In the genomic region with DNA sequence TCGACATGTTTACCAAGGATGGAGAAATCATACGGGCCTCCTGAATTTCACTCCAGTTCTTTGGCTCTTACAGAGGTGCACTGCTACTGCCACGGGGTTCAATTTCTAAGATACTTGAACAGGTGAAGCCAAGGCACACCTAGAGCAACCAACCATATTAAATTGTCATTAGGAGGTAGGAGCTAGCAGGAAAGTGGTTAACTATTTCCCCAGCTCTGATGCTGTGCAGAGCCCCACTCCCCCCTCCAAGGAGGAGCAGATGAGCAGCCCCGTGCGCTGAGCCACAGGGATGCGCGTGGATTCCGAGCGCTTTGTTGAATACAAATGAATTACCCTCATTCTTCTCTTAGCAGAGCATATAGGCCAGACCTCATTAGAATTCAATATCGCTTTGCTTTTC, we compare ENCODE assay signal across 12 mouse cellular contexts.
DNase-seq lines count a peak whose midpoint lies in the region; ATAC-seq and TF ChIP-seq lines count a peak whose summit lies in the region.
"Had no signal": no experiment of that assay in that cellular context is flagged by ENCODE, and none has a peak within 500 bp of the region (broad histone marks: within the 10 kb centered on the region; RNA-seq: fewer than 3 reads in every experiment).

No protein-coding gene starts in this region.

- TF ChIP-seq POLR2A in kidney, adult 2 months (IDR thresholded peaks at IDR 0.05; ENCODE audit: low read depth, low read length): no peak

- peaks cover 30% of the 10 kb centered on the region for H3K4me1 ChIP-seq in hindbrain, embryonic 16.5 days (ENCODE audit: control insufficient read depth, insufficient read depth, low read depth, low read length)
- no peaks in the 10 kb centered on the region for H3K4me1 ChIP-seq in kidney, adult 2 months (ENCODE audit: control insufficient read depth, insufficient read depth, low read length)

- TF ChIP-seq CTCF in kidney, adult 2 months (conservative IDR thresholded peaks at IDR 0.05; ENCODE audit: insufficient read depth, insufficient read length, low read depth, low read length): no peak

- peak; percentile 56 for DNase-seq in embryo, embryonic 11 days
- no peak for DNase-seq in embryo, embryonic 10.5 days (ENCODE audit: low spot score)
- peak; percentile 31 for DNase-seq in right cerebral cortex, postnatal 14 days
- DNase-seq in right cerebral cortex, adult 2 months (ENCODE audit: low spot score in 2 of 2): no peak
- DNase-seq in thymus, postnatal 36 days: no peak
- DNase-seq in kidney, adult 2 months: no peak
- no peak for DNase-seq in urinary bladder, postnatal 10 days (ENCODE audit: low spot score)
- DNase-seq: adrenal gland, postnatal 10 days; gastrocnemius, postnatal 25 days had no signal

- H3K9me3 ChIP-seq in hindbrain, embryonic 16.5 days (ENCODE audit: control insufficient read depth, low read length): no peaks in the 10 kb centered on the region
- H3K9me3 ChIP-seq: embryonic facial prominence, embryonic 12.5 days; lung, embryonic 15.5 days had no signal

- H3K27ac ChIP-seq in hindbrain, embryonic 16.5 days (ENCODE audit: low read depth, low read length): peak overlapping the region; percentile 95
- H3K27ac ChIP-seq in kidney, adult 2 months (ENCODE audit: insufficient read depth, low read depth, low read length): no peak overlapping the region
- H3K27ac ChIP-seq: embryonic facial prominence, embryonic 12.5 days; lung, embryonic 15.5 days had no signal

- 9% methylated on average over 10 of the region's 10 CpGs for WGBS in hindbrain, embryonic 16.5 days
- WGBS in kidney, adult 2 months: 79% methylated on average over 10 of the region's 10 CpGs

- ATAC-seq in hindbrain, embryonic 16.5 days: peak; percentile 69

- peak overlapping the region; percentile 49; the same call in 1 of the 2 replicates for H3K4me2 ChIP-seq in hindbrain, embryonic 16.5 days (ENCODE audit: low read length)
- H3K4me2 ChIP-seq: lung, embryonic 15.5 days had no signal

- no peaks in the 10 kb centered on the region for H3K27me3 ChIP-seq in hindbrain, embryonic 16.5 days (replicated peaks; ENCODE audit: control insufficient read depth, insufficient read depth, low read length)
- no peaks in the 10 kb centered on the region for H3K27me3 ChIP-seq in kidney, adult 2 months (replicated peaks; ENCODE audit: control insufficient read depth, insufficient read depth, low read length)

- H3K9ac ChIP-seq in hindbrain, embryonic 16.5 days (ENCODE audit: low read depth, low read length): peak overlapping the region; percentile 42; the same call in 1 of the 2 replicates
- H3K9ac ChIP-seq: embryonic facial prominence, embryonic 12.5 days; lung, embryonic 15.5 days had no signal

- no peaks in the 10 kb centered on the region for H3K36me3 ChIP-seq in hindbrain, embryonic 16.5 days (ENCODE audit: control insufficient read depth, insufficient read depth, low read length)
- no peaks in the 10 kb centered on the region for H3K36me3 ChIP-seq in kidney, adult 2 months (ENCODE audit: control insufficient read depth, insufficient read depth, low read length)
- H3K36me3 ChIP-seq: embryonic facial prominence, embryonic 12.5 days; lung, embryonic 15.5 days had no signal

- no peak overlapping the region for H3K4me3 ChIP-seq in hindbrain, embryonic 16.5 days (ENCODE audit: low read length)
- H3K4me3 ChIP-seq in kidney, adult 2 months (ENCODE audit: insufficient read depth, low read depth, low read length): no peak overlapping the region
- H3K4me3 ChIP-seq: lung, embryonic 15.5 days had no signal

Comparison
In these comparisons a context has a peak if more than half of its experiments do, and no peak if none do; other contexts are left out.
1. DNase-seq: peak in embryo, embryonic 11 days (single experiment) and right cerebral cortex, postnatal 14 days (single experiment); none in embryo, embryonic 10.5 days (single experiment), right cerebral cortex, adult 2 months (0 of 2), thymus, postnatal 36 days (0 of 2), kidney, adult 2 months (single experiment) and urinary bladder, postnatal 10 days (single experiment).